Mouse (Mus musculus): ENCODE measurements around the gene Slc17a4. TPM values are rescaled to one million over a fixed set of nuclear protein-coding genes. Genes with fewer than 3 reads are reported as not detected.

The Slc17a4 gene
- polyA plus RNA-seq, 1 experiment from 2014 or later: not detected

GRCm38 (mm10) chr13:23856401-23856800 lies 58.4 kb downstream of the Slc17a4 start:
- H3K4me2 ChIP-seq (ENCODE audit: low read length): no peak overlapping the region
- no peak overlapping the region for H3K9ac ChIP-seq (ENCODE audit: low read depth, low read length)
- H3K4me3 ChIP-seq (ENCODE audit: low read depth, low read length): no peak overlapping the region
- no peak overlapping the region for H3K27ac ChIP-seq (ENCODE audit: low read length)
- H3K36me3 ChIP-seq (ENCODE audit: control insufficient read depth, insufficient read depth, low read length): no peaks in the 10 kb centered on the region
- no peaks in the 10 kb centered on the region for H3K9me3 ChIP-seq (replicated peaks; ENCODE audit: control insufficient read depth, low read length, poor library complexity, severe bottlenecking)
- H3K4me1 ChIP-seq (ENCODE audit: control insufficient read depth, insufficient read depth, low read length): no peaks in the 10 kb centered on the region
- ATAC-seq: no peak
- H3K27me3 ChIP-seq (ENCODE audit: control insufficient read depth, insufficient read depth, low read depth, low read length): no peaks in the 10 kb centered on the region
- WGBS: 53% methylated on average over 3 of the region's 3 CpGs

GRCm38 (mm10) chr13:23849299-23849698 lies 65.5 kb downstream of the Slc17a4 start:
- no peak overlapping the region for H3K4me2 ChIP-seq (ENCODE audit: low read length)
- 88% methylated on average over 2 of the region's 2 CpGs for WGBS
- H3K4me1 ChIP-seq (ENCODE audit: control insufficient read depth, insufficient read depth, low read length): no peaks in the 10 kb centered on the region
- H3K9me3 ChIP-seq (replicated peaks; ENCODE audit: control insufficient read depth, low read length, poor library complexity, severe bottlenecking): no peaks in the 10 kb centered on the region
- no peaks in the 10 kb centered on the region for H3K36me3 ChIP-seq (ENCODE audit: control insufficient read depth, insufficient read depth, low read length)
- H3K4me3 ChIP-seq (ENCODE audit: low read depth, low read length): no peak overlapping the region
- ATAC-seq: no peak
- H3K27me3 ChIP-seq (ENCODE audit: control insufficient read depth, insufficient read depth, low read depth, low read length): no peaks in the 10 kb centered on the region
- no peak overlapping the region for H3K9ac ChIP-seq (ENCODE audit: low read depth, low read length)
- H3K27ac ChIP-seq (ENCODE audit: low read length): no peak overlapping the region

Small RNAs within 50 kb of the gene (microRNA-seq; reads per million reads assigned to microRNA genes)
- gene Gm44344: not detected

Other genes with a start within 250 kb of the Slc17a4 start
- 0.23 and 0.32 TPM in 2 replicates for gene Hist1h2ac, start 231.1 kb downstream of the Slc17a4 start, polyA plus RNA-seq (2015; fragmentation: Nextera tagmentation; extraction: Ambion mirVana)
- 14.9 and 17.1 TPM in 2 replicates for gene Hist1h2bc, start 230.8 kb downstream of the Slc17a4 start, polyA plus RNA-seq (2015; fragmentation: Nextera tagmentation; extraction: Ambion mirVana)
- gene Hist1h1t, start 219.2 kb downstream of the Slc17a4 start, polyA plus RNA-seq (2015; fragmentation: Nextera tagmentation; extraction: Ambion mirVana): not detected in 2 replicates
- 1.8 and 3.2 TPM in 2 replicates for gene Hist1h4c, start 216.6 kb downstream of the Slc17a4 start, polyA plus RNA-seq (2015; fragmentation: Nextera tagmentation; extraction: Ambion mirVana)
- 2.8 and 3.8 TPM in 2 replicates for gene Hfe, start 204.2 kb downstream of the Slc17a4 start, polyA plus RNA-seq (2015; fragmentation: Nextera tagmentation; extraction: Ambion mirVana)
- gene Hist1h1c, start 176.2 kb downstream of the Slc17a4 start, polyA plus RNA-seq (2015; fragmentation: Nextera tagmentation; extraction: Ambion mirVana): 7.1 and 8.7 TPM in 2 replicates
- gene Hist1h3c, start 169.4 kb downstream of the Slc17a4 start, polyA plus RNA-seq (2015; fragmentation: Nextera tagmentation; extraction: Ambion mirVana): 0.76 TPM in 1 of 2 replicates, not detected in the other
- gene Hist1h2bb, start 168.3 kb downstream of the Slc17a4 start, polyA plus RNA-seq (2015; fragmentation: Nextera tagmentation; extraction: Ambion mirVana): not detected in 2 replicates
- gene Hist1h2ab, start 163.9 kb downstream of the Slc17a4 start, polyA plus RNA-seq (2015; fragmentation: Nextera tagmentation; extraction: Ambion mirVana): 1.1 and 6.2 TPM in 2 replicates
- gene Hist1h3b, start 162.7 kb downstream of the Slc17a4 start, polyA plus RNA-seq (2015; fragmentation: Nextera tagmentation; extraction: Ambion mirVana): 0.89 and 1.1 TPM in 2 replicates
- gene Hist1h4b, start 158.0 kb downstream of the Slc17a4 start, polyA plus RNA-seq (2015; fragmentation: Nextera tagmentation; extraction: Ambion mirVana): 0.98 and 1.8 TPM in 2 replicates
- 0.47 and 0.72 TPM in 2 replicates for gene Hist1h4a, start 153.8 kb downstream of the Slc17a4 start, polyA plus RNA-seq (2015; fragmentation: Nextera tagmentation; extraction: Ambion mirVana)
- gene Hist1h3a, start 152.6 kb downstream of the Slc17a4 start, polyA plus RNA-seq (2015; fragmentation: Nextera tagmentation; extraction: Ambion mirVana): 0.40 and 0.68 TPM in 2 replicates
- gene Hist1h1a, start 151.3 kb downstream of the Slc17a4 start, polyA plus RNA-seq (2015; fragmentation: Nextera tagmentation; extraction: Ambion mirVana): 0.30 TPM in 1 of 2 replicates, not detected in the other
- gene Trim38, start 145.1 kb downstream of the Slc17a4 start, polyA plus RNA-seq (2015; fragmentation: Nextera tagmentation; extraction: Ambion mirVana): not detected in 2 replicates
- gene Slc17a2, start 108.0 kb downstream of the Slc17a4 start, polyA plus RNA-seq (2015; fragmentation: Nextera tagmentation; extraction: Ambion mirVana): not detected in 2 replicates
- not detected in 2 replicates for gene Slc17a3, start 75.6 kb downstream of the Slc17a4 start, polyA plus RNA-seq (2015; fragmentation: Nextera tagmentation; extraction: Ambion mirVana)
- gene Slc17a1, start 47.3 kb downstream of the Slc17a4 start, polyA plus RNA-seq (2015; fragmentation: Nextera tagmentation; extraction: Ambion mirVana): not detected in 2 replicates
- gene Hist1h2ba, start 19.1 kb upstream of the Slc17a4 start, polyA plus RNA-seq (2015; fragmentation: Nextera tagmentation; extraction: Ambion mirVana): not detected in 2 replicates
- not detected in 2 replicates for gene Hist1h2aa, start 19.5 kb upstream of the Slc17a4 start, polyA plus RNA-seq (2015; fragmentation: Nextera tagmentation; extraction: Ambion mirVana)
- gene Scgn, start 76.2 kb upstream of the Slc17a4 start, polyA plus RNA-seq (2015; fragmentation: Nextera tagmentation; extraction: Ambion mirVana): 1.3 and 2.6 TPM in 2 replicates

All from midbrain, embryonic 16.5 days (tissue).